Mouse (Mus musculus): Measurements from ENCODE around the gene Sez6l.

- no peak for TF ChIP-seq CTCF (conservative IDR thresholded peaks at IDR 0.05; ENCODE audit: low read length)
- no peak for TF ChIP-seq POU5F1 (IDR thresholded peaks at IDR 0.05; ENCODE audit: borderline replicate concordance, low read length)
- no peak for TF ChIP-seq NANOG (IDR thresholded peaks at IDR 0.05; ENCODE audit: borderline replicate concordance, low read length)
Measured at GRCm38 (mm10) chr5:112617602-112618247, 40.7 kb upstream of the Sez6l start.
